Comparison of ENCODE assay signal across 28 mouse cellular contexts in the genomic region with DNA sequence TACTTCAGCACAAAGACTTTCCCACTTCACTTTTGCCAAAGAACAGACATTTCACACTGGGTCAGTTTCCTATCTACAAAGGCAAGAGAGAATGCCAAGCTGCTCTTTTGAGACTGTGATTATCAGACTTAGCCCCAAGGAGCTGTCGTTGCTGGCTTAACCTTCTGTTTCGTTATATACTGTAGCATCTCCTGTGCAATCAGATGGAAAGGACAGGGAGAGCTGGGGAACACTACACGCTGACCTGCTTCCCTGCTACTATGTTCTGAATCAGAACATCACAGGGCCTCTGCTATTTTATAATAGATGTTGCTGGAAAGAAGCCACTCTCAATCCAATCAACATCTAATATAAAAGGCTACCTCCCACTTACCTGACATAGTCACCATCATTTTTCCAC. TPM values are rescaled to one million over a fixed set of nuclear protein-coding genes. Genes with fewer than 3 reads are reported as not detected.
"Had no signal": no experiment of that assay in that cellular context is flagged by ENCODE, and none has a peak within 500 bp of the region (broad histone marks: within the 10 kb centered on the region; RNA-seq: fewer than 3 reads in every experiment).

No protein-coding gene starts in this region.

- H3K9ac ChIP-seq: heart, embryonic 13.5 days; heart, embryonic 15.5 days; hindbrain, embryonic 13.5 days; hindbrain, embryonic 15.5 days; kidney, embryonic 15.5 days; limb, embryonic 12.5 days; liver, embryonic 13.5 days had no signal

- DNase-seq: gastrocnemius, postnatal 10 days; gastrocnemius, postnatal 36 days; heart, adult 18-20 months; heart, postnatal 14 days; heart, postnatal 36 days; kidney, adult 11 months; kidney, adult 2 months; kidney, adult 9 months; kidney, postnatal 10 days; kidney, postnatal 25 days; kidney, postnatal 4 days; liver; liver, embryonic 13.5 days had no signal

- ATAC-seq: hindbrain, postnatal 0 days; intestine, embryonic 16.5 days had no signal

- H3K4me3 ChIP-seq: heart, embryonic 13.5 days; heart, embryonic 15.5 days; hindbrain, embryonic 13.5 days; hindbrain, embryonic 15.5 days; kidney, embryonic 15.5 days; layer of hippocampus, adult 2 months; left cerebral cortex, adult 2 months; limb, embryonic 10.5 days; limb, embryonic 12.5 days; liver, embryonic 13.5 days had no signal

- H3K27ac ChIP-seq: heart, embryonic 13.5 days; heart, embryonic 15.5 days; hindbrain, embryonic 13.5 days; hindbrain, embryonic 15.5 days; hindbrain, postnatal 0 days; kidney, embryonic 15.5 days; layer of hippocampus, adult 2 months; left cerebral cortex, adult 2 months; limb, embryonic 10.5 days; limb, embryonic 12.5 days; liver, embryonic 13.5 days had no signal

- H3K4me1 ChIP-seq: heart, embryonic 13.5 days; heart, embryonic 15.5 days; hindbrain, embryonic 13.5 days; hindbrain, embryonic 15.5 days; kidney, embryonic 15.5 days; liver, embryonic 13.5 days had no signal

- H3K27me3 ChIP-seq: heart, embryonic 13.5 days; heart, embryonic 15.5 days; hindbrain, embryonic 13.5 days; hindbrain, embryonic 15.5 days; kidney, embryonic 15.5 days; limb, embryonic 12.5 days; liver, embryonic 13.5 days had no signal

- H3K4me2 ChIP-seq: heart, embryonic 11.5 days; heart, embryonic 13.5 days; heart, embryonic 15.5 days; hindbrain, embryonic 13.5 days; hindbrain, embryonic 15.5 days; kidney, embryonic 15.5 days; limb, embryonic 12.5 days; liver, embryonic 11.5 days; liver, embryonic 13.5 days had no signal

- H3K9me3 ChIP-seq: heart, embryonic 15.5 days; hindbrain, embryonic 13.5 days; hindbrain, embryonic 15.5 days; kidney, embryonic 15.5 days; limb, embryonic 10.5 days; limb, embryonic 12.5 days; liver, embryonic 13.5 days had no signal

RNA-seq across cellular contexts. Expression of a gene that starts 9.8 kb away (rescaled TPM):
- total RNA-seq: hindbrain, postnatal 0 days had no signal
- polyA plus RNA-seq: gonadal fat pad, adult 2 months; intestine, embryonic 14.5 days; intestine, embryonic 16.5 days; limb, embryonic 10.5 days had no signal
